Mouse (Mus musculus) CD8-positive naive resting alpha-beta T cell, adult 57 days (primary cell): ENCODE results near the gene Cgn. TPM values are rescaled to one million over a fixed set of nuclear protein-coding genes. Genes with fewer than 3 reads are reported as not detected.

Experiments used
- total RNA-seq: library from RNA; stranded (reverse); gene quantifications from one replicate; pipeline ENCODE4 v1.2.4, GENCODE M21; 2023

The Cgn gene
- total RNA-seq: 1.4 TPM

DNA sequence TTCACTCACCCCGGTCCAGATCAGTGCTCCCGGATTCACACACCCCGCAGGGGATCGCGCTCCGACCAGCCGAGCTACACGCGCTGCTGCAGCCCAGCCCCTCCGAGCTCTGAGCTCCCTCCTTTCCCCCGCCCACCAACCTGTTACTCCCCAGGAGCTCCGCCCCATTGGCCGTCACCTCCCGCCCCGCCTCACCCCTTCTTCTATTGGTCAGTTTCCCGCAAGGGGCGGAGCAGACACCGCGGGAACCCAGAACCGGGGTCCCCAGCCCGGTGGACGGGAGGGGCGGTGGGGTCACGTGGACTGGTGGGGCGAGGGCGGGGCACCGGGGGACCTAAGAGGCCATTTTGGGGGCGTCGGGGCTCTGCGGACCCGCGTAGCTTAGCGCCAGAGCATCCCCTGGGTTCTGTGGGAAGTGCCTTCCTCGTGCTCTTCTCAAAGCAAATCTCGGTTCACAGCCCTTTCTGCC is at the start of gene Cgn:
Gene Cgn, minus strand, starts transcription at position 126 of the 469 bp plus-strand sequence.

Other genes starting within 250 kb of the Cgn start
- gene Snx27, start 203.8 kb downstream of the Cgn start, total RNA-seq: 28.0 TPM
- gene Gm10972, start 143.4 kb downstream of the Cgn start, total RNA-seq: not detected
- gene Tuft1, start 127.6 kb downstream of the Cgn start, total RNA-seq: 2.1 TPM
- gene Selenbp2, start 92.9 kb downstream of the Cgn start, total RNA-seq: not detected
- 74.0 TPM for gene Pogz, start 51.1 kb upstream of the Cgn start, total RNA-seq
- 195 TPM for gene Psmb4, start 100.5 kb upstream of the Cgn start, total RNA-seq
- 1.2 TPM for gene Selenbp1, start 146.6 kb upstream of the Cgn start, total RNA-seq
- 28.3 TPM for gene Rfx5, start 167.6 kb upstream of the Cgn start, total RNA-seq
- gene Pi4kb, start 188.2 kb upstream of the Cgn start, total RNA-seq: 39.0 TPM
- gene Zfp687, start 229.0 kb upstream of the Cgn start, total RNA-seq: 51.4 TPM